Mouse (Mus musculus) small intestine, adult 2 months (tissue): Measurements from ENCODE around the gene Nhlrc2. TPM values are rescaled to one million over a fixed set of nuclear protein-coding genes. Genes with fewer than 3 reads are reported as not detected.
A peak's percentile ranks its signal among the peaks of the same experiment; 100 is the strongest.

Source experiments
- H3K27ac ChIP-seq: fragments of 200-500 bp; 2 replicates; pipeline ENCODE4 v1.5.1; 2012; ENCODE audit warnings: low read depth, low read length, control low read depth, inconsistent platforms; ENCODE audit not compliant: insufficient read depth
- H3K27me3 ChIP-seq: fragments of 200-500 bp; 2 replicates; pipeline ENCODE4 v1.6.1; 2012; ENCODE audit warnings: mild to moderate bottlenecking, moderate library complexity, low read length, inconsistent platforms; ENCODE audit not compliant: control insufficient read depth, insufficient read depth
- H3K36me3 ChIP-seq: fragments of 200-500 bp; 2 replicates; pipeline ENCODE4 v1.6.1; 2012; ENCODE audit warnings: mild to moderate bottlenecking, low read length, control low read depth, inconsistent platforms; ENCODE audit not compliant: control insufficient read depth, insufficient read depth
- H3K4me1 ChIP-seq: fragments of 200-500 bp; 2 replicates; pipeline ENCODE4 v1.6.1; 2012; ENCODE audit warnings: low read length, inconsistent platforms, mixed read lengths; ENCODE audit not compliant: control insufficient read depth, insufficient read depth, insufficient read length
- H3K4me3 ChIP-seq: fragments of 200-500 bp; 2 replicates; pipeline ENCODE4 v1.5.1; 2012; ENCODE audit warnings: low read depth, mild to moderate bottlenecking, control low read depth, inconsistent platforms, low read length, moderate library complexity
- CTCF ChIP-seq: fragments of 200-500 bp; IDR thresholded peaks from 2 replicates; pipeline ENCODE4 v1.5.1; 2012; ENCODE audit warnings: low read depth, mild to moderate bottlenecking, control low read depth, inconsistent platforms, low read length, moderate library complexity, mixed read lengths; ENCODE audit not compliant: insufficient replicate concordance, insufficient read length; ENCODE audit errors: extremely low read depth
- POLR2A ChIP-seq: fragments of 200-500 bp; IDR thresholded peaks from 2 replicates; pipeline ENCODE4 v1.6.1; 2012; ENCODE audit warnings: low read depth, mild to moderate bottlenecking, control low read depth, inconsistent platforms, low read length, moderate library complexity
- WGBS: fragments of 180-500 bp; shearing (Covaris S2); methylation state at CpG from one replicate; pipeline ENCODE4 v1.1.7; 2018; 5-methylcytosine and 5-hydroxymethylcytosine counted together
- polyA plus RNA-seq: library from polyadenylated mRNA; depleted of rRNA; stranded (reverse); fragments of >200 nt; gene quantifications from 2 replicates; pipeline ENCODE4 v1.2.3, GENCODE M21; 2012

Nhlrc2 gene
- polyA plus RNA-seq, 1 experiment, result 8.0 TPM

DNA sequence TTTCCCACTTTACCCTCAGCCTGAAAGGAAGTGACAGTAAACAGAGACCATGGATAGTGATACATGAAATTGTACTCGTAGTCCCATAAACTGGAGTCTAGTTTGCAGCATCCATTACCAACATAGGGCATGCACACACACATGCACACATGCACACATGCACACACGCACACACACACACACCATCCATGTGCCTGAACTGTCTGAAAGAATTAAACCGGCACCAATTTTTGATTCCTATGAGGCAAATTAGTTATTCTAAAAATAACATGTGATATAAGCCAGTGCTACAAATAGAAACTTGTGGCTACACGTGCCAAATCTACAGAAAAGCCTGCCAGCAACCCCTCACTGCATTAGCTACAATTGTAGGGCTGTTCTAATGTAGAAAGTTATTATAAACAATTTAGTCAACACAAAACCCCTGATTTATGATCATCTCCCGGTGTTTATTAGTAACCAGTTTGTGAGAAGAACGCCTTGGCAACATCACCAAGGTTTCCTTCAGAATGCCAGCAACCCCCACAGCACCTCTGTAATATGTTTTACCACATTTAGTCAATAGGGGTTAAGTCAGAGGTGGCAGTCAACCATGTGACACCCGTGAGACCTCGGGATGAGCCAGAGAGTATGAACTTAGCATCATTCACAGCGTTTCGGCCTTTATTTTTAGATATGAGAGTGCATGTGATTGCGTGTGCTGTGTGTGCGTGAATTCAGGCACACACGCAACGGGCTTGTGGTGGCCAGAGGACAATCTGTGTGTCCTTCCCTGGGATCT is 14.6 kb upstream of the Nhlrc2 start:
- Histone ChIP-seq H3K36me3 (peaks cover 11% of the 10 kb centered on the region), H3K4me3 (no peak overlapping the region), H3K27ac (peak overlapping the region; percentile 49; the same call in 1 of the 2 replicates), H3K4me1 (no peaks in the 10 kb centered on the region), H3K27me3 (no peaks in the 10 kb centered on the region)
- TF ChIP-seq POLR2A, result no peak
- TF ChIP-seq CTCF, result no peak
- WGBS, result 82% methylated on average over 14 of the region's 14 CpGs

GRCm38 (mm10) chr19:56534337-56534736 is 13.7 kb upstream of the Nhlrc2 start:
- TF ChIP-seq POLR2A (no peak), CTCF (no peak)
- Histone ChIP-seq H3K27ac (no peak overlapping the region), H3K4me1 (no peaks in the 10 kb centered on the region), H3K36me3 (peaks cover 12% of the 10 kb centered on the region), H3K4me3 (no peak overlapping the region), H3K27me3 (no peaks in the 10 kb centered on the region)
- WGBS, result 84% methylated on average over 3 of the region's 3 CpGs

- 74% methylated on average over 9 of the region's 9 CpGs for WGBS
- Histone ChIP-seq H3K4me1 (no peaks in the 10 kb centered on the region), H3K27ac (peak overlapping the region; percentile 35), H3K36me3 (peaks cover 14% of the 10 kb centered on the region), H3K4me3 (no peak overlapping the region), H3K27me3 (no peaks in the 10 kb centered on the region)
- TF ChIP-seq POLR2A (no peak), CTCF (no peak)
Measured at GRCm38 (mm10) chr19:56535064-56535463, 13.0 kb upstream of the Nhlrc2 start.

DNA sequence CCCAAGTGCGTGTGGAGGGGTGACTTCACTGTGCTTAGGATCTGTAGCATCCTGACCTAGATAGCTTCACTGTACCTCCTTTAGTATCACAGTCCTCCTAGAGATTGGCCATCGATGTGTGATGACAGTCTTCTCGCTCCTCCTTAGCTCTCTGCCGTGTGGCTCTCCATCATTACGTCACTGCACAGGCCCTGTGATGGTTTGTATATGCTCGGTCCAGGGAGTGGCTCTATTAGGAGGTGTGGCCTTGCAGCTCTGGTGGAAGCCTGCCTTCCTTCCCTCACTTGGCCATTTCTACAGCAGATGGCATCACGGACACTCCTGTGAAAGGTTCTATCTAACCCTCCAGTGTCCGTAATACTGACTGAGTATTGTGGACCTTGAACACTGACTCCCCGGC is 12.3 kb upstream of the Nhlrc2 start:
- Histone ChIP-seq H3K36me3 (peaks cover 19% of the 10 kb centered on the region), H3K4me3 (no peak overlapping the region), H3K4me1 (no peaks in the 10 kb centered on the region), H3K27me3 (no peaks in the 10 kb centered on the region), H3K27ac (no peak overlapping the region)
- TF ChIP-seq POLR2A (no peak), CTCF (no peak)
- WGBS, result 77% methylated on average over 9 of the region's 9 CpGs

GRCm38 (mm10) chr19:56543320-56543719 is 4.7 kb upstream of the Nhlrc2 start:
- no peaks in the 10 kb centered on the region for H3K4me1 ChIP-seq
- WGBS, result 90% methylated on average over 12 of the region's 12 CpGs
- H3K27me3 ChIP-seq, result no peaks in the 10 kb centered on the region
- peaks cover 23% of the 10 kb centered on the region for H3K36me3 ChIP-seq
- H3K4me3 ChIP-seq, result no peak overlapping the region
- TF ChIP-seq POLR2A (no peak), CTCF (no peak)
- H3K27ac ChIP-seq, result no peak overlapping the region

DNA sequence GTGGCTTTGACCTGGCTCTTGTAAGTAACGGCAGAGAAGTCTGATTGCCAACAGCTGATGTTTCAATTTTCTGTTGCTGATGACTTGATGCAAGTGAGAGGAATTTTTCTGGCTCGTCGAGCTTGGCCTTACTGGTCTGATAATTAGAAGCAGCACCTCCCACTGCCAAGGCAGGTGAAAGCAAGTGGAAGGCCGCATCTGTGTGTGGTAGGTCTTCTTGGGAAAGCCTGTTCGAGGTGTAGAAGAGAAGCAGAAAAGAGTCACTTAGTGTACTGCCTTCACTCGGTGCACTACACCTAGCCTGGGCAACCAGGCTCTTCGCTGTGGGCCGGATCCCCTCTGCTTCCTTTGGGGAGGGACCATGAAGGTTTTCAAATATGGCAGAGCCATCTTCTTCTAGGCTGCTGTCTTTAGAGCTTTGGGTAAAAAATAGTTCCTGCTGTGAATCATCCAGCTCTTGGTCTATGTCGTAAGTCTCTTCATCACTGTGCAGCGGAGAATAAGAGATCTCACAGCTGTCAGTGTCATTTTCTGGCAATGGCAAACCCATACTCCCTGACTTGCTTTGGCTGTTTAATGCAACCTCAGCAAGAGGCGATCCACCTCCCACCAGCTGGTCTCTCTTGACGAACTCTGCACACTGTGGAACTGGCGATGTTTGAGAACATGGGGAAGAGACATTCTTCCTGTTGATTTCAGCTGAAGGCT is 3.2 kb upstream of the Nhlrc2 start:
- no peak overlapping the region for H3K4me3 ChIP-seq
- no peak overlapping the region for H3K27ac ChIP-seq
- peaks cover 21% of the 10 kb centered on the region for H3K36me3 ChIP-seq
- WGBS, result 90% methylated on average over 13 of the region's 13 CpGs
- H3K4me1 ChIP-seq, result no peaks in the 10 kb centered on the region
- TF ChIP-seq CTCF (no peak), POLR2A (no peak)
- H3K27me3 ChIP-seq, result no peaks in the 10 kb centered on the region

DNA sequence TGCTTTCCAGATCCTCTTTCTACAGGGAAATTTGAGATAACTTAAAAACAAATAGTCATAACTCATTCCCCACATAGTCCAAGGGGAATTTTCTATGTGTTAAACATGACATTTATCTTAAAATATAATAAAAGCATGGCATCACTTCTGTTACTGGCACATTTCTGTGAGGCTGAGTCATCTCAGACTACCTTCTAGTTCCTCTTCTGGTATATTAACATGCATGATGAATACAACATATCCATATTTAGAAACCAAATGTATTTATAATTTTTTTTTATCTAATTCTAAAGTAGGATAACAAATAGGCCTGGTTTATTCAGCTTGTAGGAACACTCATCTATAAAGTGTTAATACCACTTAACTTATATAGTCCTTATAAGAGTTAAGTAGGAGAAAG is 2.0 kb upstream of the Nhlrc2 start:
- Histone ChIP-seq H3K27me3 (no peaks in the 10 kb centered on the region), H3K27ac (no peak overlapping the region), H3K4me3 (no peak overlapping the region), H3K36me3 (peaks cover 15% of the 10 kb centered on the region), H3K4me1 (peaks cover 2% of the 10 kb centered on the region; the same call in 1 of the 2 replicates)
- TF ChIP-seq CTCF, result no peak
- no peak for TF ChIP-seq POLR2A
